Mouse (Mus musculus) kidney, postnatal 0 days (tissue): Measurements from ENCODE around the gene Aldh16a1. TPM values are rescaled to one million over a fixed set of nuclear protein-coding genes. Genes with fewer than 3 reads are reported as not detected.

Source experiments
- ATAC-seq: fragments of 200-750 bp; cut with Nextera tagmentation; replicated peaks from 2 replicates; pipeline ENCODE4 v1.8.0; 2017; ENCODE audit warnings: low read depth, moderate number of reproducible peaks, moderate TSS enrichment, moderate library complexity; ENCODE audit not compliant: low FRiP score
- DNase-seq: peaks from one replicate; pipeline ENCODE4 v3.0.0-alpha.2; 2016; ENCODE audit warnings: low spot score
- H3K27ac ChIP-seq: fragments of 300-500 bp; sonication (generic); 2 replicates; pipeline ENCODE4 v1.5.1; 2014; ENCODE audit warnings: mild to moderate bottlenecking
- H3K27me3 ChIP-seq: fragments of 300-500 bp; sonication (generic); 2 replicates; pipeline ENCODE4 v1.6.1; 2014; ENCODE audit warnings: low read length, mixed read lengths; ENCODE audit not compliant: insufficient read depth
- H3K36me3 ChIP-seq: fragments of 300-500 bp; sonication (generic); 2 replicates; pipeline ENCODE4 v1.6.1; 2014; ENCODE audit warnings: low read length, mixed read lengths; ENCODE audit not compliant: insufficient read depth
- H3K4me1 ChIP-seq: fragments of 300-500 bp; sonication (generic); replicated peaks from 2 replicates; pipeline ENCODE4 v1.6.1; 2014; ENCODE audit warnings: antibody characterized with exemption, low read length, mixed read lengths; ENCODE audit not compliant: insufficient read depth
- H3K4me2 ChIP-seq: fragments of 300-500 bp; sonication (generic); 2 replicates; pipeline ENCODE4 v1.6.1; 2014; ENCODE audit warnings: mild to moderate bottlenecking, low read length, moderate library complexity, mixed read lengths
- H3K4me3 ChIP-seq: fragments of 300-500 bp; sonication (generic); replicated peaks from 2 replicates; pipeline ENCODE4 v1.5.1; 2014; ENCODE audit warnings: low read depth, low read length
- H3K9ac ChIP-seq: fragments of 300-500 bp; sonication (generic); 2 replicates; pipeline ENCODE4 v1.6.1; 2014; ENCODE audit warnings: low read depth, low read length
- H3K9me3 ChIP-seq: fragments of 300-500 bp; sonication (generic); replicated peaks from 2 replicates; pipeline ENCODE4 v1.6.1; 2016; ENCODE audit warnings: low read length, inconsistent platforms, mixed read lengths
- CTCF ChIP-seq: IDR thresholded peaks from 2 replicates; pipeline ENCODE4 v1.5.1; 2016; ENCODE audit warnings: antibody characterized with exemption, low read depth, mild to moderate bottlenecking, moderate library complexity
- WGBS: fragments of 180-500 bp; shearing (Covaris S2); extraction: QIAGEN DNeasy Blood & Tissue Kit; methylation state at CpG from one replicate; pipeline ENCODE4 v1.1.7; 2014; 5-methylcytosine and 5-hydroxymethylcytosine counted together
- polyA plus RNA-seq: library from polyadenylated mRNA; unstranded; fragments of >200 nt; fragmentation: Nextera tagmentation; extraction: Ambion mirVana; gene quantifications from 2 replicates; pipeline ENCODE4 v1.2.1, GENCODE M21; 2015

Aldh16a1 gene
- polyA plus RNA-seq, 1 experiment from 2014 or later = 55.4 TPM

- Histone ChIP-seq H3K27ac (no peak overlapping the region), H3K9me3 (peaks cover 10% of the 10 kb centered on the region), H3K4me2 (no peak overlapping the region), H3K36me3 (no peaks in the 10 kb centered on the region), H3K27me3 (peaks cover 51% of the 10 kb centered on the region), H3K9ac (no peak overlapping the region), H3K4me3 (no peak overlapping the region), H3K4me1 (peaks cover 5% of the 10 kb centered on the region; the same call in 1 of the 2 replicates)
- DNase-seq (no peak), ATAC-seq (no peak)
- no peak for TF ChIP-seq CTCF
- WGBS = 4% methylated on average over 19 of the region's 19 CpGs
Measured at GRCm38 (mm10) chr7:45167761-45168445, 13.5 kb upstream of the Aldh16a1 start.

- no peak overlapping the region for H3K27ac ChIP-seq
- no peak for ATAC-seq
- 26% methylated on average over 10 of the region's 10 CpGs for WGBS
- DNase-seq = no peak
- H3K36me3 ChIP-seq = no peaks in the 10 kb centered on the region
- no peak for TF ChIP-seq CTCF
- peaks cover 54% of the 10 kb centered on the region for H3K27me3 ChIP-seq
- peaks cover 10% of the 10 kb centered on the region for H3K9me3 ChIP-seq
- H3K9ac ChIP-seq = no peak overlapping the region
- peaks cover 5% of the 10 kb centered on the region; the same call in 1 of the 2 replicates for H3K4me1 ChIP-seq
- H3K4me3 ChIP-seq = no peak overlapping the region
- no peak overlapping the region for H3K4me2 ChIP-seq
Measured at GRCm38 (mm10) chr7:45166950-45167401, 12.6 kb upstream of the Aldh16a1 start.

GRCm38 (mm10) chr7:45165701-45166100, 11.3 kb upstream of the Aldh16a1 start:
- WGBS = 51% methylated on average over 11 of the region's 11 CpGs

GRCm38 (mm10) chr7:45164833-45165232, 10.4 kb upstream of the Aldh16a1 start:
- no peak overlapping the region for H3K4me2 ChIP-seq
- ATAC-seq (no peak), DNase-seq (no peak)
- H3K4me3 ChIP-seq = no peak overlapping the region
- WGBS = 64% methylated on average over 5 of the region's 5 CpGs
- H3K9ac ChIP-seq = no peak overlapping the region
- peaks cover 5% of the 10 kb centered on the region for H3K9me3 ChIP-seq
- TF ChIP-seq CTCF = no peak
- 0 out of 2 replicates have a peak, but pooled peaks cover 3% of the 10 kb centered on the region for H3K36me3 ChIP-seq
- H3K4me1 ChIP-seq = peaks cover 5% of the 10 kb centered on the region; the same call in 1 of the 2 replicates
- peaks cover 54% of the 10 kb centered on the region for H3K27me3 ChIP-seq
- no peak overlapping the region for H3K27ac ChIP-seq

More at GRCm38 (mm10) chr7:45165701-45166100, 11.3 kb upstream of the Aldh16a1 start:
- no peak for ATAC-seq
- no peak for DNase-seq
- no peak for TF ChIP-seq CTCF
- H3K4me3 ChIP-seq = no peak overlapping the region
- no peaks in the 10 kb centered on the region for H3K36me3 ChIP-seq
- peaks cover 5% of the 10 kb centered on the region; the same call in 1 of the 2 replicates for H3K4me1 ChIP-seq
- no peak overlapping the region for H3K9ac ChIP-seq
- H3K9me3 ChIP-seq = peaks cover 10% of the 10 kb centered on the region
- H3K4me2 ChIP-seq = no peak overlapping the region
- H3K27me3 ChIP-seq = peaks cover 54% of the 10 kb centered on the region
- no peak overlapping the region for H3K27ac ChIP-seq

DNA sequence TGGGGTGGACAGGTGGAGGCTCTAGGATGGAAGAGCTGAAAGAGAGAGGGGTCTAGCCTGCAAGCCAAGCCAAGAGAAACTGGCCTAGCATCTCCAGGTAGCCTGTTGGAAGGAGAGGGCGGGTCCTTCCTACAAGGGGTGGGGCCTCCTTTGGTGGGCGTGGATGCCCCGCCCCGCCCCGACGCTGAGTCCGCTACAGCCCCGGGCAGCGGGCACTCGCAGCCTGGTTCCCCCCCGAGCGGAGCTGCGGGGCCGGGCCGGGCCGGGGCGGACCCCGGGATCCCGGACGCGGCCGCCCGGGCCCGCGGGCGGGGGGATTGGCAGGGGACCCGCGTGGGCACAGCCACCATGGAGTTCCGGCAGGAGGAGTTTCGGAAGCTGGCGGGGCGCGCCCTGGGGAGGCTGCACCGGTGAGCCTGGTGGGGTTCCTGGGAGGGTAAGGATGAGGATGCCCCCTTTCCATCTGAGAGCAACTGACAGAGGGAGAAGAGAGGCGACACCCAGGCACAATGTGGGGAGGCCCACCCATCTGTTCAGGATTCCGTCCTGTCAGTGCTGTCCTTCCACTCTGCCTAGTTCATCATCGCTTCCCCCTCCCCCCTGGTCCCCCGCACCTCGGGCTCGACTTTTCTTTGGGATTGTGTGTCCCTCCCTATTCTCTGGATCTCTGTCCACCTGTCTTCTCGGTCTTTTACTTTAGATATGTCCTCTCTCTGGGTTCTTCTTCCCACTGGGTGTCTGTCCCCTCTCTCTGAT, 9.5 kb upstream of the Aldh16a1 start, which contains the start of gene Slc17a7:
Gene Slc17a7, plus strand, starts transcription at position 215 of the 756 bp plus-strand sequence.
- H3K4me2 ChIP-seq = peak within 1 kb of the TSS; percentile 81
- H3K4me1 ChIP-seq = peaks cover 5% of the 10 kb centered on the region; the same call in 1 of the 2 replicates
- TF ChIP-seq CTCF = no peak
- under 1% methylated on average over 38 of the region's 41 CpGs for WGBS
- peaks cover 45% of the 10 kb centered on the region for H3K27me3 ChIP-seq
- no peak within 1 kb of the TSS for H3K27ac ChIP-seq
- H3K36me3 ChIP-seq = 0 out of 2 replicates have a peak, but pooled peaks cover 7% of the 10 kb centered on the region
- no peaks in the 10 kb centered on the region for H3K9me3 ChIP-seq
- peak within 1 kb of the TSS; percentile 59 for H3K9ac ChIP-seq
- peak within 1 kb of the TSS; percentile 38 for H3K4me3 ChIP-seq
- ATAC-seq (no peak), DNase-seq (peak; percentile 46)

DNA sequence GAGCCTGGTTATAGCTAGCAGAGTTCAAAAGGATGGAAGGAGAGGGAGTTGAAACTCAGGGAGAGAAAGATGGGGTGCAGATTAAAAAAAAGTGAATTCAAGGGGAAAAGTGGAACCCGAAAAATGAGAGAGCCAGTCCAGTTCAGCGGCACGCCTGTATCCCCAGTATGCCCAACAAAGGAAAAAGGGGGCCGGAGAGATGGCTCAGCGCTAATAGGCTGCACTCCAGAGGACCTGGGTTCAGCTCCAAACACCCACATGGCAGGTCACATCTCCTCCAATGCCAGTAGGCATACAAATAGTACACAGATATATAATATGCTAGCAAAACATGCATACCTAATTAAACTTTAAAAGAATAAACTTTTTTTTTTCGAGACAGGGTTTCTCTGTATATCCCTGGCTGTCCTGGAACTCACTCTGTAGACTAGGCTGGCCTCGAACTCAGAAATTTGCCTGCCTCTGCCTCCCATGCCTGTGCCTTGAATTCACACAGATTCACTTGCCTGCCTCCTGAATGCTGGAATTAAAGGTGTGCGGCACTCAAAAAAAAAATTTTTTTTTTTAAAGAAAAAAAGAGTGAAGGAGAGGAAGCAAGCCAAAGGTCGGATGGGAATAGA, 8.7 kb upstream of the Aldh16a1 start:
- H3K4me1 ChIP-seq = peaks cover 5% of the 10 kb centered on the region; the same call in 1 of the 2 replicates
- ATAC-seq (no peak), DNase-seq (no peak)
- no peak overlapping the region for H3K9ac ChIP-seq
- H3K27me3 ChIP-seq = peaks cover 39% of the 10 kb centered on the region
- H3K4me3 ChIP-seq = no peak overlapping the region
- H3K27ac ChIP-seq = no peak overlapping the region
- no peak for TF ChIP-seq CTCF
- H3K9me3 ChIP-seq = no peaks in the 10 kb centered on the region
- H3K36me3 ChIP-seq = 0 out of 2 replicates have a peak, but pooled peaks cover 13% of the 10 kb centered on the region
- peak overlapping the region; percentile 81; the same call in 1 of the 2 replicates for H3K4me2 ChIP-seq
- 72% methylated on average over 9 of the region's 9 CpGs for WGBS
